Mouse (Mus musculus): ENCODE measurements around the gene Krtap13-1. TPM values are rescaled to one million over a fixed set of nuclear protein-coding genes. Genes with fewer than 3 reads are reported as not detected.
"Not testable (repeated sequence)": the region's sequence is repeated elsewhere in the genome, so short reads cannot be mapped to it uniquely, and the experiment has no call there.

The Krtap13-1 gene
- polyA plus RNA-seq, 1 experiment from 2014 or later = not detected

DNA sequence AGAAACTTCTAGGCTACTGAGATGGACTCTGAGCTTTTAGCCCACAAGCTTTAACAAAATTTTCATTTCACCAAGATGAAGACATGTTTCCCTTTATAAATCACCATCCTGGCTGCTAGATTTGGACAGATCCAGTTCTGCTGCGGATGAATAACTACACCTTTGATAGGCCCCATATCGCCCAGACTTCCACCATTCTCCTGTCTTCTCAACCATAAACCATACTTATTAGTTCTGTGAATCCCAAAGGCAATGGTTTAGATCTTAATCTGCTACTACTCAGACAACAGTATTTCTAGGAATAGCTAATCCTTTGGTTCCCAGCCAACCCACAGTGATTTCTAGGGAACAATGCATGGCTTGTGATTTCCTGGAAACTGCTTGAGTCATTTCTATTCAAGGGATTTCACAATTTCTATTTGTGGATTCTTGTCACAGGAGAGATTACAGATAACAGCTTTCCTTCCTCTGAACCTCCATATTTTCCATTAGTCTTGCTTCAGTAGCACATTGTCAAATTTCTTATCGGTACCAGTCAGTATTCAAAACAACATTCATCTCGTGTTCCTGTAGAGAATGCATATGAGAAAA is 16.2 kb downstream of the Krtap13-1 start:
- Histone ChIP-seq H3K36me3 (no peaks in the 10 kb centered on the region), H3K4me1 (no peaks in the 10 kb centered on the region), H3K9me3 (no peaks in the 10 kb centered on the region), H3K9ac (no peak overlapping the region), H3K4me3 (no peak overlapping the region), H3K4me2 (no peak overlapping the region), H3K27me3 (no peaks in the 10 kb centered on the region), H3K27ac (no peak overlapping the region)
- WGBS = 80% methylated on average over 4 of the region's 4 CpGs
- ATAC-seq (ENCODE audit: insufficient number of reproducible peaks, insufficient read depth, low FRiP score, low TSS enrichment, low read depth) = no peak

DNA sequence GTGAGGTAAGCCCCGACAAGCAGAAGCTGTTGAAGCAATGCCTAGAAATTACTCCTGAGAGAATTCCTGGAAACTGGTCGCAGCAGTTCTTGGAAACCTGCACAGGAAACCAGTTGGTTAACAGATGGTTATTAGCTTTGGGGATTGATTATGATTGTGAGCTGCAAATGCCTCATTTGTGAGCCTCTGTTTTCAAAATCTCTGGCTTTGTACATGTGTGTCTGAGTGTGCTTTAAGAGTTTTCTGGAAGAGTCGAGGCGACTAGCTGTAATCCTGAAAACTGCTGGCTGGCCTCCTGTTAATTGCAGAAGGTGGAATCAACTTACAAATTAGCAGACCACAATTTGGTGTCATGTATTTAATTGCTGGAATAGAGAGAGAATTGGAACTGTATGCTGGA is 19.3 kb downstream of the Krtap13-1 start:
- ATAC-seq (ENCODE audit: insufficient number of reproducible peaks, insufficient read depth, low FRiP score, low TSS enrichment, low read depth) = no peak
- Histone ChIP-seq H3K4me1 (no peaks in the 10 kb centered on the region), H3K4me3 (no peak overlapping the region), H3K9me3 (no peaks in the 10 kb centered on the region), H3K4me2 (no peak overlapping the region), H3K9ac (no peak overlapping the region), H3K36me3 (no peaks in the 10 kb centered on the region), H3K27me3 (no peaks in the 10 kb centered on the region), H3K27ac (no peak overlapping the region)
- 42% methylated on average over 4 of the region's 4 CpGs for WGBS

DNA sequence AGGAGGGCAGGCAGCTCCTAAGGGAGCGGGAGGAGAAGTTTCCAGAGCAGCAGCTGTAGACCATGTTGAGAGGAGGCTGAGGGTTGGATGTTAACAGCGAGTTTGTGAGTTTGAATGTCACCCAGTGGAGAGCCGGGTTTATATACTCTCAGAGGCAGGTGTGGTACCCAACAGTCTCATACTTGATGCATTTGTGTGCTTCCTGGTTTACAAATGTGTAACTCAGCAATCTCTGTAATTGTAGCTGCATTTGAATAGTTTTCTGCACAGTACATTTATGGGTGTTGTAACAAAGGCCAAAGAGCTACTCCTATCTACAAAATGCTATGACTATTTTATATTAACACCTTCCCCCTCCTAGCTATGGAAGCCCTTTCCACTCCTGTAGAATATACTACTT is 22.9 kb downstream of the Krtap13-1 start, which contains the start of gene Krtap13:
Gene Krtap13 (minus strand): TSS at position 101 of the 400 bp plus-strand sequence.
- H3K27ac ChIP-seq; H3K9ac ChIP-seq; H3K9me3 ChIP-seq; H3K4me1 ChIP-seq; H3K4me3 ChIP-seq; H3K4me2 ChIP-seq; ATAC-seq (ENCODE audit: insufficient number of reproducible peaks, insufficient read depth, low FRiP score, low TSS enrichment, low read depth); H3K27me3 ChIP-seq; H3K36me3 ChIP-seq: not testable (repeated sequence)
- WGBS = 87% methylated on average over 3 of the region's 3 CpGs

GRCm38 (mm10) chr16:88758547-88758946 is 29.9 kb downstream of the Krtap13-1 start, which contains the start of gene 2310034C09Rik:
TSS of gene 2310034C09Rik (plus strand) at chr16:88758847.
- 92% methylated on average over 3 of the region's 3 CpGs for WGBS
- not testable (repeated sequence) for ATAC-seq (ENCODE audit: insufficient number of reproducible peaks, insufficient read depth, low FRiP score, low TSS enrichment, low read depth); H3K9ac ChIP-seq; H3K9me3 ChIP-seq; H3K4me3 ChIP-seq; H3K4me2 ChIP-seq; H3K27me3 ChIP-seq; H3K27ac ChIP-seq; H3K36me3 ChIP-seq; H3K4me1 ChIP-seq

DNA sequence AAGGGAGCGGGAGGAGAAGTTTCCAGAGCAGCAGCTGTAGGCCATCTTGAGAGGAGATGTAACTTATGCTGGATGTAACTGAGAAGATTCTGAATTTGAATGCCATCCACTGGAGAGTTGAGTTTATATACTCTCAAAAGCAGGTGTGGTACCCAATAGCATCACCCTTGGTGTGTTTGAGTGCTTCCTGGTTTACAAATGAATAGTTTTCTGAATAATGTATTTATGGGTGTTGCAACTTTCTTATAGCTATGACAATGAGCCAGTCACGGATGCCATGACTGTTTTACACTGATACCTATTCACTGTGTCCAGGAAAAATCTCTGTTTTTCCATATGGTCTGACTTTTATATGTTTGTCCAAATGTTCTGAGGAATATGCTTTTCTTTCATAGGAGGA is 45.4 kb downstream of the Krtap13-1 start, which contains the start of gene 2310057N15Rik:
Gene 2310057N15Rik (minus strand): TSS at position 101 of the 400 bp plus-strand sequence.
- Histone ChIP-seq H3K4me1 (no peaks in the 10 kb centered on the region), H3K4me3 (no peak within 1 kb of the TSS), H3K9me3 (no peaks in the 10 kb centered on the region), H3K9ac (no peak within 1 kb of the TSS), H3K27me3 (no peaks in the 10 kb centered on the region), H3K36me3 (no peaks in the 10 kb centered on the region), H3K4me2 (no peak within 1 kb of the TSS), H3K27ac (no peak within 1 kb of the TSS)
- ATAC-seq (ENCODE audit: insufficient number of reproducible peaks, insufficient read depth, low FRiP score, low TSS enrichment, low read depth) = no peak
- WGBS = 85% methylated on average over 2 of the region's 2 CpGs

GRCm38 (mm10) chr16:88777596-88777995 is 48.9 kb downstream of the Krtap13-1 start, which contains the start of gene Gm5965:
TSS of gene Gm5965 (plus strand) at chr16:88777896.
- ATAC-seq (ENCODE audit: insufficient number of reproducible peaks, insufficient read depth, low FRiP score, low TSS enrichment, low read depth) = no peak
- Histone ChIP-seq H3K4me2 (no peak within 1 kb of the TSS), H3K27ac (no peak within 1 kb of the TSS), H3K4me1 (no peaks in the 10 kb centered on the region), H3K4me3 (no peak within 1 kb of the TSS), H3K36me3 (no peaks in the 10 kb centered on the region), H3K9me3 (no peaks in the 10 kb centered on the region), H3K9ac (no peak within 1 kb of the TSS), H3K27me3 (no peaks in the 10 kb centered on the region)
- 81% methylated on average over 6 of the region's 6 CpGs for WGBS

Other genes starting within 250 kb of the Krtap13-1 start
- gene Cldn17, start 221.9 kb upstream of the Krtap13-1 start, polyA plus RNA-seq (2015; fragmentation: Nextera tagmentation; extraction: Ambion mirVana) = not detected in 2 replicates
- 7.9 and 10.1 TPM in 2 replicates for gene Cldn8, start 165.7 kb upstream of the Krtap13-1 start, polyA plus RNA-seq (2015; fragmentation: Nextera tagmentation; extraction: Ambion mirVana)
- gene Krtap24-1, start 116.6 kb upstream of the Krtap13-1 start, polyA plus RNA-seq (2015; fragmentation: Nextera tagmentation; extraction: Ambion mirVana) = not detected in 2 replicates
- gene 2310079G19Rik, start 101.2 kb upstream of the Krtap13-1 start, polyA plus RNA-seq (2015; fragmentation: Nextera tagmentation; extraction: Ambion mirVana) = not detected in 2 replicates
- gene Krtap26-1, start 81.1 kb upstream of the Krtap13-1 start, polyA plus RNA-seq (2015; fragmentation: Nextera tagmentation; extraction: Ambion mirVana) = not detected in 2 replicates
- gene Krtap27-1, start 57.2 kb upstream of the Krtap13-1 start, polyA plus RNA-seq (2015; fragmentation: Nextera tagmentation; extraction: Ambion mirVana) = not detected in 2 replicates
- gene 2310061N02Rik, start 20.9 kb upstream of the Krtap13-1 start, polyA plus RNA-seq (2015; fragmentation: Nextera tagmentation; extraction: Ambion mirVana) = not detected in 2 replicates
- gene Krtap13, start 22.8 kb downstream of the Krtap13-1 start, polyA plus RNA-seq (2015; fragmentation: Nextera tagmentation; extraction: Ambion mirVana) = not detected in 2 replicates
- not detected in 2 replicates for gene 2310034C09Rik, start 30.0 kb downstream of the Krtap13-1 start, polyA plus RNA-seq (2015; fragmentation: Nextera tagmentation; extraction: Ambion mirVana)
- gene 2310057N15Rik, start 45.3 kb downstream of the Krtap13-1 start, polyA plus RNA-seq (2015; fragmentation: Nextera tagmentation; extraction: Ambion mirVana) = not detected in 2 replicates
- not detected in 2 replicates for gene Gm5965, start 49.0 kb downstream of the Krtap13-1 start, polyA plus RNA-seq (2015; fragmentation: Nextera tagmentation; extraction: Ambion mirVana)
- not detected in 2 replicates for gene Gm20741, start 83.4 kb downstream of the Krtap13-1 start, polyA plus RNA-seq (2015; fragmentation: Nextera tagmentation; extraction: Ambion mirVana)
- not detected in 2 replicates for gene Krtap15, start 91.4 kb downstream of the Krtap13-1 start, polyA plus RNA-seq (2015; fragmentation: Nextera tagmentation; extraction: Ambion mirVana)
- not detected in 2 replicates for gene Krtap14, start 97.3 kb downstream of the Krtap13-1 start, polyA plus RNA-seq (2015; fragmentation: Nextera tagmentation; extraction: Ambion mirVana)
- not detected in 2 replicates for gene Krtap19-1, start 140.5 kb downstream of the Krtap13-1 start, polyA plus RNA-seq (2015; fragmentation: Nextera tagmentation; extraction: Ambion mirVana)
- not detected in 2 replicates for gene Krtap19-2, start 145.4 kb downstream of the Krtap13-1 start, polyA plus RNA-seq (2015; fragmentation: Nextera tagmentation; extraction: Ambion mirVana)
- not detected in 2 replicates for gene Krtap19-3, start 149.2 kb downstream of the Krtap13-1 start, polyA plus RNA-seq (2015; fragmentation: Nextera tagmentation; extraction: Ambion mirVana)
- not detected in 2 replicates for gene Krtap19-4, start 156.2 kb downstream of the Krtap13-1 start, polyA plus RNA-seq (2015; fragmentation: Nextera tagmentation; extraction: Ambion mirVana)
- not detected in 2 replicates for gene Krtap19-5, start 167.6 kb downstream of the Krtap13-1 start, polyA plus RNA-seq (2015; fragmentation: Nextera tagmentation; extraction: Ambion mirVana)
- not detected in 2 replicates for gene Krtap19-9b, start 203.4 kb downstream of the Krtap13-1 start, polyA plus RNA-seq (2015; fragmentation: Nextera tagmentation; extraction: Ambion mirVana)
- not detected in 2 replicates for gene Krtap16-3, start 234.0 kb downstream of the Krtap13-1 start, polyA plus RNA-seq (2015; fragmentation: Nextera tagmentation; extraction: Ambion mirVana)